Mouse (Mus musculus) stomach, postnatal 0 days (tissue): ENCODE data around the gene Ell3. TPM values are rescaled to one million over a fixed set of nuclear protein-coding genes. Genes with fewer than 3 reads are reported as not detected.

ENCODE experiments used
- ATAC-seq: fragments of 200-750 bp; cut with Nextera tagmentation; 2 replicates; pipeline ENCODE4 v1.8.0; 2017; ENCODE audit not compliant: low FRiP score, low TSS enrichment
- DNase-seq: peaks from one replicate; pipeline ENCODE4 v3.0.0-alpha.2; 2016; ENCODE audit warnings: low spot score
- H3K27ac ChIP-seq: fragments of 300-500 bp; sonication (generic); replicated peaks from 2 replicates; pipeline ENCODE4 v1.5.1; 2014; ENCODE audit warnings: mild to moderate bottlenecking, control low read depth
- H3K27me3 ChIP-seq: fragments of 300-500 bp; sonication (generic); 2 replicates; pipeline ENCODE4 v1.6.1; 2014; ENCODE audit warnings: low read length; ENCODE audit not compliant: control insufficient read depth, insufficient read depth
- H3K36me3 ChIP-seq: fragments of 300-500 bp; sonication (generic); 2 replicates; pipeline ENCODE4 v1.6.1; 2014; ENCODE audit warnings: low read length, mixed read lengths; ENCODE audit not compliant: control insufficient read depth, insufficient read depth
- H3K4me1 ChIP-seq: fragments of 300-500 bp; sonication (generic); replicated peaks from 2 replicates; pipeline ENCODE4 v1.6.1; 2014; ENCODE audit warnings: antibody characterized with exemption; ENCODE audit not compliant: control insufficient read depth, insufficient read depth
- H3K4me2 ChIP-seq: fragments of 300-500 bp; sonication (generic); replicated peaks from 2 replicates; pipeline ENCODE4 v1.6.1; 2014; ENCODE audit warnings: low read depth, mild to moderate bottlenecking, control low read depth, moderate library complexity
- H3K4me3 ChIP-seq: fragments of 300-500 bp; sonication (generic); 2 replicates; pipeline ENCODE4 v1.5.1; 2014; ENCODE audit warnings: low read depth, low read length, control low read depth
- H3K9ac ChIP-seq: fragments of 300-500 bp; sonication (generic); 2 replicates; pipeline ENCODE4 v1.6.1; 2014; ENCODE audit warnings: mild to moderate bottlenecking, low read length, control low read depth, mixed read lengths
- H3K9me3 ChIP-seq: fragments of 300-500 bp; sonication (generic); 2 replicates; pipeline ENCODE4 v1.6.1; 2016; ENCODE audit warnings: low read length; ENCODE audit not compliant: control insufficient read depth
- CTCF ChIP-seq: IDR thresholded peaks from 2 replicates; pipeline ENCODE4 v1.5.1; 2016; ENCODE audit warnings: antibody characterized with exemption, low read depth, mild to moderate bottlenecking, moderate library complexity
- EP300 ChIP-seq: optimal IDR thresholded peaks from 2 replicates; pipeline ENCODE3; 2016; ENCODE audit warnings: antibody characterized with exemption
- whole genome bisulfite sequencing: fragments of 180-500 bp; shearing (Covaris S2); extraction: QIAGEN DNeasy Blood & Tissue Kit; methylation state at CpG from one replicate; pipeline ENCODE4 v1.1.7; 2014; 5-methylcytosine and 5-hydroxymethylcytosine counted together
- polyA plus RNA-seq: library from polyadenylated mRNA; unstranded; fragments of >200 nt; fragmentation: Nextera tagmentation; extraction: Ambion mirVana; gene quantifications from 2 replicates; pipeline ENCODE4 v1.2.1, GENCODE M21; 2015

The Ell3 gene
- polyA plus RNA-seq, 1 experiment from 2014 or later = 4.9 TPM

GRCm38 (mm10) chr2:121449545-121450011 lies 5.5 kb upstream of the Ell3 start:
- peak; percentile 60 for DNase-seq

GRCm38 (mm10) chr2:121448739-121449535 lies 4.9 kb upstream of the Ell3 start, which contains the start of gene Serf2:
Gene Serf2, plus strand, starts transcription at chr2:121449195.
- Histone ChIP-seq H3K36me3 (no peaks in the 10 kb centered on the region; the same call in 1 of the 2 replicates), H3K4me2 (peak within 1 kb of the TSS; percentile 86), H3K4me3 (peak within 1 kb of the TSS; percentile 99), H3K9me3 (no peaks in the 10 kb centered on the region), H3K9ac (peak within 1 kb of the TSS; percentile 99), H3K4me1 (no peaks in the 10 kb centered on the region), H3K27me3 (no peaks in the 10 kb centered on the region), H3K27ac (peak within 1 kb of the TSS; percentile 99)
- peak; percentile 98 for ATAC-seq
- DNase-seq = peak; percentile 100
- TF ChIP-seq EP300 (no peak), CTCF (no peak)
- under 1% methylated on average over 72 of the region's 74 CpGs for WGBS

More at GRCm38 (mm10) chr2:121449545-121450011, 5.5 kb upstream of the Ell3 start:
- H3K4me3 ChIP-seq = peak overlapping the region; percentile 99
- peak overlapping the region; percentile 86 for H3K4me2 ChIP-seq
- H3K9ac ChIP-seq = peak overlapping the region; percentile 99
- H3K27me3 ChIP-seq = no peaks in the 10 kb centered on the region
- no peaks in the 10 kb centered on the region; the same call in 1 of the 2 replicates for H3K36me3 ChIP-seq
- TF ChIP-seq CTCF = no peak
- no peak for TF ChIP-seq EP300
- peak; percentile 27 for ATAC-seq
- H3K9me3 ChIP-seq = no peaks in the 10 kb centered on the region
- peak overlapping the region; percentile 99 for H3K27ac ChIP-seq
- WGBS = under 1% methylated on average over 38 of the region's 54 CpGs
- H3K4me1 ChIP-seq = no peaks in the 10 kb centered on the region

- DNase-seq = peak; percentile 37
Measured at GRCm38 (mm10) chr2:121448136-121448535, 4.1 kb upstream of the Ell3 start.

GRCm38 (mm10) chr2:121447006-121447405 lies 2.9 kb upstream of the Ell3 start:
- TF ChIP-seq CTCF (no peak), EP300 (no peak)
- no peaks in the 10 kb centered on the region for H3K27me3 ChIP-seq
- no peak for ATAC-seq
- H3K27ac ChIP-seq = no peak overlapping the region
- no peak overlapping the region for H3K9ac ChIP-seq
- 65% methylated on average over 3 of the region's 3 CpGs for WGBS
- no peak overlapping the region for H3K4me3 ChIP-seq
- no peak overlapping the region for H3K4me2 ChIP-seq
- no peaks in the 10 kb centered on the region; the same call in 1 of the 2 replicates for H3K36me3 ChIP-seq
- 0 out of 2 replicates have a peak, but pooled peaks cover 3% of the 10 kb centered on the region for H3K4me1 ChIP-seq
- H3K9me3 ChIP-seq = no peaks in the 10 kb centered on the region
- no peak for DNase-seq

More at GRCm38 (mm10) chr2:121448136-121448535, 4.1 kb upstream of the Ell3 start:
- no peaks in the 10 kb centered on the region for H3K9me3 ChIP-seq
- peak overlapping the region; percentile 96 for H3K27ac ChIP-seq
- ATAC-seq = no peak
- H3K4me3 ChIP-seq = peak overlapping the region; percentile 99
- no peaks in the 10 kb centered on the region for H3K27me3 ChIP-seq
- H3K4me2 ChIP-seq = peak overlapping the region; percentile 59
- no peaks in the 10 kb centered on the region for H3K4me1 ChIP-seq
- WGBS = 12% methylated on average over 9 of the region's 9 CpGs
- H3K36me3 ChIP-seq = no peaks in the 10 kb centered on the region; the same call in 1 of the 2 replicates
- peak; percentile 60 for TF ChIP-seq CTCF
- TF ChIP-seq EP300 = no peak
- peak overlapping the region; percentile 59 for H3K9ac ChIP-seq

GRCm38 (mm10) chr2:121446506-121446905 lies 2.4 kb upstream of the Ell3 start:
- ATAC-seq (no peak), DNase-seq (no peak)
- TF ChIP-seq CTCF (no peak), EP300 (no peak)
- H3K27ac ChIP-seq = no peak overlapping the region
- no peaks in the 10 kb centered on the region; the same call in 1 of the 2 replicates for H3K36me3 ChIP-seq
- no peak overlapping the region for H3K4me3 ChIP-seq
- 82% methylated on average over 4 of the region's 4 CpGs for WGBS
- no peaks in the 10 kb centered on the region for H3K9me3 ChIP-seq
- 0 out of 2 replicates have a peak, but pooled peaks cover 5% of the 10 kb centered on the region for H3K4me1 ChIP-seq
- H3K9ac ChIP-seq = no peak overlapping the region
- H3K27me3 ChIP-seq = no peaks in the 10 kb centered on the region
- no peak overlapping the region for H3K4me2 ChIP-seq
